Mouse (Mus musculus): Measurements from ENCODE around the gene Slc47a1. TPM values are rescaled to one million over a fixed set of nuclear protein-coding genes. Genes with fewer than 3 reads are reported as not detected.
"Not testable (repeated sequence)": the region's sequence is repeated elsewhere in the genome, so short reads cannot be mapped to it uniquely, and the experiment has no call there.

Slc47a1 gene
- polyA plus RNA-seq (2014; fragmentation: Nextera tagmentation; extraction: Ambion mirVana), result 0.09 and 0.11 TPM in 2 replicates

DNA sequence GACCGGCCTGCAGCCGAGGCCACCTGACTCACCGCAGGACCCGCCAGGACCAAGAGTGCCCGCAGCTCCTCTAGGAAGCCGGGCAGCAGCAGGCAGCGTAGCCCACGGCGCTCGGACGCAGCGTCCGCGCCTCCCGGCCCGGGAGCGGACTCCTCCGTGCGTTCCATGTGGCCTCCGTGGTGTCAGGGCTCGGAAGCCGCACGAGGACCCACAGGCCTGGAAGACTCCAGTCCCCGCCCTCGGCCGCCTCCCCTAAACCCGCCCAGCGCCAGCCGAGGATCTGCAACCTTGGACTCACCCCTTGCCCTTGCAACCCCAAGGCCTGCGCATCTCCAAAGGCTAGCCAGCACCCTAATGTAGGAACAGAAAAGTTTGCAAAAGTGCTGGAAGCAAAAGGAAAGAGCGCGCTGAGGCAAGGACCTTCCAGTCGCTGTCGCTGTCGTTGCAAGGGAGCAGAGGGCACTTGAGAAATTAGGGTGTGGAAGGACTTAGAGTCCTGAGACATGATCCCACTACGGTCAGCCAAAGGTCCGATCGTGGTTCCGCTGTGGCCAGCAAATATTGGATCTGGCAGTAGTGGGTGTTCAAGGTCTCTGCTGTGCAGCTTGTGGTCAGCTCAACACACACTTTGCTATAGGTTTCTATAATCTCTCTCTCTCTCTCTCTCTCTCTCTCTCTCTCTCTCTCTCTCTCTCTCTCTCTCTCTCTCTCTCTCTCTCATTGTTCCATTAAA is at the start of gene Slc47a1:
Gene Slc47a1 (minus strand): TSS at position 465 of the 733 bp plus-strand sequence.
- Histone ChIP-seq H3K9me3 (ENCODE audit: control insufficient read depth, low read length) (no peaks in the 10 kb centered on the region), H3K4me3 (ENCODE audit: low read depth, low read length) (peak within 1 kb of the TSS; percentile 17; the same call in 1 of the 2 replicates), H3K9ac (ENCODE audit: low read length) (peak within 1 kb of the TSS; percentile 10), H3K4me2 (ENCODE audit: low read depth, low read length, severe bottlenecking) (peak within 1 kb of the TSS; percentile 47), H3K27me3 (ENCODE audit: control insufficient read depth, insufficient read depth, low read length) (peaks cover 17% of the 10 kb centered on the region), H3K4me1 (replicated peaks; ENCODE audit: control insufficient read depth, insufficient read depth, low read length) (peaks cover 4% of the 10 kb centered on the region), H3K36me3 (ENCODE audit: control insufficient read depth, insufficient read depth, low read length) (no peaks in the 10 kb centered on the region), H3K27ac (ENCODE audit: low read depth, low read length) (no peak within 1 kb of the TSS)
- WGBS, result 18% methylated on average over 37 of the region's 39 CpGs
- no peak for ATAC-seq (replicated peaks; ENCODE audit: low FRiP score)
- peak; percentile 53 for DNase-seq (ENCODE audit: low spot score)

DNA sequence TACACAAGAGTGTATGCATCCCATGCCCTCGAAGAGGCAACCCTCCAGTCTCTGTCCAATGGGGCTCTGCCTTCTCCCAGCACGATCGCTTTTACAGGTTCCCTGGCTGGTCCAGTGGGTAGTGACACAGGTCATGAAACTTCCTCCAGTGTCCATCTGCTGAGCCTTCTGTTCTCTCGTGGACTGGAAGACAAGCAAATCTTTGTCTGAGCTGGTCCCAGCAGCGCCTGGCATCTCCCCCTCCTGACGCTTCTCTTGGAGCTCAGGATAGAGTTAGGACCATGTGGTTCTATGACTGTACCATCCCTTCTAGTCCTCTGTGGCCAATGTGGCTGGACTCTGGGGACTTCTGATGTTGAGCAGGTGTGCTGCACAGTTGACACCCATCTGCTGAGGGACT is 41.1 kb upstream of the Slc47a1 start:
- Histone ChIP-seq H3K4me1 (replicated peaks; ENCODE audit: control insufficient read depth, insufficient read depth, low read length) (no peaks in the 10 kb centered on the region), H3K27ac (ENCODE audit: low read depth, low read length) (no peak overlapping the region), H3K27me3 (ENCODE audit: control insufficient read depth, insufficient read depth, low read length) (no peaks in the 10 kb centered on the region), H3K36me3 (ENCODE audit: control insufficient read depth, insufficient read depth, low read length) (no peaks in the 10 kb centered on the region), H3K9me3 (ENCODE audit: control insufficient read depth, low read length) (no peaks in the 10 kb centered on the region), H3K4me2 (ENCODE audit: low read depth, low read length, severe bottlenecking) (no peak overlapping the region), H3K9ac (ENCODE audit: low read length) (no peak overlapping the region), H3K4me3 (ENCODE audit: low read depth, low read length) (no peak overlapping the region)
- no peak for DNase-seq (ENCODE audit: low spot score)
- WGBS, result 88% methylated on average over 6 of the region's 6 CpGs
- ATAC-seq (replicated peaks; ENCODE audit: low FRiP score), result no peak

DNA sequence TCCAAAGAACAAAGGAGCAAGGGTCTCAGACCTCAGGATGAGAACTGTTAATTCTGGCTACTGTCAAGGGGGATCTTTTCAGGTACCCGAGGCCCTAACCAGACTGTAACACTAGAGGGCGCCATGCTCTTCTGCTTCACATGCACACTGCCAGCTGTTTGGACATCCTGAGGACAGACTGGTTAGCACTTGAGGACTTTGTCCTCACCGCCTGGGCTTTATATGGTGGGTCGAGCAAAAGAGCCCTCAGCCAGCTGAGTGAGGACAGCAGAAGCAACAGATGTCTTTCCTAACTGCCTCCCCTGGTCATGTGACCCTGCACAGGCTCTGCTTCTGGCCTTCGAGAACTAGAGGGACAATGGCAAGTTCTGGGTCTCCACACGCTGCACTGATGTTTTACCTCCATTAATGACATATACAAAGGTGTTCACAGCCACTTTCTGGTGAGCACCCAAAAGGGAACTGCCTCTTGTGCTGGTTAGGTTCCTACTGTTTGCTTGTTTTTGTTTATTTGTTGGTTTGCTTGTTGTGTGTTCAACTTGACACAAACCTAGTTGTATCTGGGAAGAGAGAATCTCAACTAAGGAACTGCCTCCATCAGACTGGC is 39.9 kb upstream of the Slc47a1 start:
- Histone ChIP-seq H3K4me3 (ENCODE audit: low read depth, low read length) (no peak overlapping the region), H3K36me3 (ENCODE audit: control insufficient read depth, insufficient read depth, low read length) (no peaks in the 10 kb centered on the region), H3K9ac (ENCODE audit: low read length) (no peak overlapping the region), H3K9me3 (ENCODE audit: control insufficient read depth, low read length) (no peaks in the 10 kb centered on the region), H3K4me2 (ENCODE audit: low read depth, low read length, severe bottlenecking) (no peak overlapping the region), H3K27ac (ENCODE audit: low read depth, low read length) (no peak overlapping the region), H3K4me1 (replicated peaks; ENCODE audit: control insufficient read depth, insufficient read depth, low read length) (no peaks in the 10 kb centered on the region), H3K27me3 (ENCODE audit: control insufficient read depth, insufficient read depth, low read length) (no peaks in the 10 kb centered on the region)
- peak; percentile 90 for DNase-seq (ENCODE audit: low spot score)
- 27% methylated on average over 6 of the region's 6 CpGs for WGBS
- ATAC-seq (replicated peaks; ENCODE audit: low FRiP score), result peak; percentile 46; the same call in 1 of the 2 replicates

DNA sequence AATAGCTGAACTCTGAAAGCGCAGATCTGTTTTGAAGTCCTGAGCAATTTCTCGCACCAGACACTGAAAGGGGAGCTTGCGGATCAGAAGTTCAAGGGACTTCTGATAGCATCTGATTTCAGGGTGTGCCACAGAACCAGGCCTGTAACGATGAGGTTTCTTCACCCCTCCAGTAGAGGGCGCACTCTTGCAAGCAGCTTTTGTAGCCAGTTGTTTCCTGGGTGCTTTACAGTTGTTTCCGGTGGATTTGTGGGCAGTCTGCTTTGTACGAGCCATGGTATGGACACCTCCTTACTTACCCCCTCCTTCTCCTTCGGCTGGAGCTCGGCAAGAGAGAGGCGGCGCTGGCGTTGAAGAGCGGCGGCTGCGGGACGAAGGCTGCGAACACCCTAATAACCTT is 38.4 kb upstream of the Slc47a1 start:
- H3K4me2 ChIP-seq (ENCODE audit: low read depth, low read length, severe bottlenecking); H3K9ac ChIP-seq (ENCODE audit: low read length); H3K36me3 ChIP-seq (ENCODE audit: control insufficient read depth, insufficient read depth, low read length); ATAC-seq (replicated peaks; ENCODE audit: low FRiP score); H3K9me3 ChIP-seq (ENCODE audit: control insufficient read depth, low read length); H3K4me3 ChIP-seq (ENCODE audit: low read depth, low read length); H3K4me1 ChIP-seq (replicated peaks; ENCODE audit: control insufficient read depth, insufficient read depth, low read length); H3K27me3 ChIP-seq (ENCODE audit: control insufficient read depth, insufficient read depth, low read length); DNase-seq (ENCODE audit: low spot score); H3K27ac ChIP-seq (ENCODE audit: low read depth, low read length): not testable (repeated sequence)
- WGBS, result 87% methylated on average over 17 of the region's 17 CpGs

DNA sequence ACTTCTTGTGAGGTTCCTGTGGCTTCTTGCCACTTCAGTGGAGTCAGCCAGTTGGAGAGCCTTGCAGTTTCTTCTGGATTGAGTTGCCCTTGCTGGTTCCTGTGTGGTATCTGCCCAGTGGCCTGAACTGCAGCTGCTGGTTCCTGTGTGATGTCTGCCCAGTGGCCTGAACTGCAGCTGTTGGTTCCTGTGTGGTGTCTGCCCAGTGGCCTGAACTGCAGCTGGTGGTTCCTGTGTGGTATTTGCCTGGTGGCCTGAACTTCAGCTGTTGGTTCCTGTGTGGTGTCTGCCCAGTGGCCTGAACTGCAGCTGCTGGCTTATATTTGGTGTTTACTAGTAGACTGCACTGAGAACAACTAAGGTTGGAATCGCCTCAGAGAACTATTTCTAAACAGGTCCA is 37.3 kb upstream of the Slc47a1 start:
- Histone ChIP-seq H3K27me3 (ENCODE audit: control insufficient read depth, insufficient read depth, low read length) (no peaks in the 10 kb centered on the region), H3K4me3 (ENCODE audit: low read depth, low read length) (no peak overlapping the region), H3K4me2 (ENCODE audit: low read depth, low read length, severe bottlenecking) (no peak overlapping the region), H3K27ac (ENCODE audit: low read depth, low read length) (no peak overlapping the region), H3K9ac (ENCODE audit: low read length) (no peak overlapping the region), H3K4me1 (replicated peaks; ENCODE audit: control insufficient read depth, insufficient read depth, low read length) (no peaks in the 10 kb centered on the region), H3K36me3 (ENCODE audit: control insufficient read depth, insufficient read depth, low read length) (no peaks in the 10 kb centered on the region), H3K9me3 (ENCODE audit: control insufficient read depth, low read length) (no peaks in the 10 kb centered on the region)
- no peak for ATAC-seq (replicated peaks; ENCODE audit: low FRiP score)
- no peak for DNase-seq (ENCODE audit: low spot score)
- 67% methylated on average over 1 of the region's 1 CpGs for WGBS

DNA sequence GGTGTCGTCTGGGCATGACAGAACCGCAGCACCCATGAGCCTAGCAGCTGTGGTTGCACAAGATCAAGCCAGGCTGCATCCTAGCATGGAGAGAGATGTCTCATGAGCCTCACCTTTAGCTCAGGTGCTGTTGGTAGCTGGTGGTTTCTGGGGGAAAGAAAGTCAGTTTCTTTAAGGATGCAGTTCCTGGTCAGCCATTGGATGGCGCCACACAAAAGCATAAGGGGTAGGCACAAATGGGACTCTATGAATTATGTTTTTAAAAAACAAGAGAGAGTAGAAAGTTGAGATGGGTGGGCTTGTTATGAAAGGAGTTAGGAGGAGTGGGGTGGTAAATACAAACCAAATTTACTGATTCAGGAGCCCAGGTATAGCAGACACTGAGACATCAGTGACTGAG is 36.4 kb upstream of the Slc47a1 start:
- Histone ChIP-seq H3K9ac (ENCODE audit: low read length) (no peak overlapping the region), H3K27ac (ENCODE audit: low read depth, low read length) (no peak overlapping the region), H3K4me1 (replicated peaks; ENCODE audit: control insufficient read depth, insufficient read depth, low read length) (no peaks in the 10 kb centered on the region), H3K36me3 (ENCODE audit: control insufficient read depth, insufficient read depth, low read length) (no peaks in the 10 kb centered on the region), H3K27me3 (ENCODE audit: control insufficient read depth, insufficient read depth, low read length) (no peaks in the 10 kb centered on the region), H3K9me3 (ENCODE audit: control insufficient read depth, low read length) (no peaks in the 10 kb centered on the region), H3K4me2 (ENCODE audit: low read depth, low read length, severe bottlenecking) (no peak overlapping the region), H3K4me3 (ENCODE audit: low read depth, low read length) (no peak overlapping the region)
- WGBS, result 80% methylated on average over 3 of the region's 3 CpGs
- DNase-seq (ENCODE audit: low spot score) (no peak), ATAC-seq (replicated peaks; ENCODE audit: low FRiP score) (no peak)

DNA sequence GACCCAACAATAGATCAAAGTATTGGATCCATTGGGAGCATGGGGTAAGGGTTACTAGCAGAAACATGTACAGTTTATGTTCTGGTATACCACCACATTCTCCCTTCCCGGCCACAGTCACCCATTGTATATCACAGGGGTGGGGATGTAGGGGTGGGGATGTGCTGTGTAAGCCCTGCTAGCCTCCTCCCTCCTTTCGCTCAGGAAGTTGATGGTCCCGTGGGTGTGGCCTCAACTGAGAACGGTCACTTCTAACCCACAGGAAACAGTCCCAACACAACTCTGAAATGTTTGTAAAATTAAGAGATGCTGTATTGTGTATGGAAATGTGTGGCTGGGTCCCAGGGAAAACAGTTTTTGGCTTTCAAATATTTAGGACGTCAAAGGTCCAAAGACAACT is 35.3 kb upstream of the Slc47a1 start:
- Histone ChIP-seq H3K36me3 (ENCODE audit: control insufficient read depth, insufficient read depth, low read length) (no peaks in the 10 kb centered on the region), H3K4me1 (replicated peaks; ENCODE audit: control insufficient read depth, insufficient read depth, low read length) (no peaks in the 10 kb centered on the region), H3K27me3 (ENCODE audit: control insufficient read depth, insufficient read depth, low read length) (no peaks in the 10 kb centered on the region), H3K9me3 (ENCODE audit: control insufficient read depth, low read length) (no peaks in the 10 kb centered on the region), H3K4me3 (ENCODE audit: low read depth, low read length) (no peak overlapping the region), H3K4me2 (ENCODE audit: low read depth, low read length, severe bottlenecking) (no peak overlapping the region), H3K27ac (ENCODE audit: low read depth, low read length) (no peak overlapping the region), H3K9ac (ENCODE audit: low read length) (no peak overlapping the region)
- no peak for ATAC-seq (replicated peaks; ENCODE audit: low FRiP score)
- no peak for DNase-seq (ENCODE audit: low spot score)
- WGBS, result 86% methylated on average over 5 of the region's 5 CpGs

DNA sequence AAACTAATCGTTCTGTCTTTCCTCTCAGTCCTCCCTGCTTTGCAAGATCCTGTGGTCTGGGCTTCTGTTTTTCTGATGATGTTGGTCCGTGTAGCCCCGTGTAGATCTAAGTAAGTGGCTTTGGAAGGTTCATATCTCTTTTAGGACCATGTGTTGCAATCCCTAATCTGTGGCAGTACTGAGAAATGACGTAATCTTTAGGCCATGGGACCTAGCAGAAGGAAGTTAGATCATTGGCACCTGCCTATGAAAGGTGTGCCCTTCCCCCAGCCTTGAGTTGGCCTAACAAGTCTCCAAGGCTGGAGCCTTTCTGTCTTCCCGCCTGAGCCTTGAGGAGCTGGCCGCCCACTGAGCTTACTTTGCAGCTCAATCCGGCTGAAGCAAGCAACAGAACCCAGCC is 33.7 kb upstream of the Slc47a1 start:
- no peak for ATAC-seq (replicated peaks; ENCODE audit: low FRiP score)
- H3K4me2 ChIP-seq (ENCODE audit: low read depth, low read length, severe bottlenecking), result no peak overlapping the region
- H3K9ac ChIP-seq (ENCODE audit: low read length), result no peak overlapping the region
- 41% methylated on average over 7 of the region's 7 CpGs for WGBS
- H3K27me3 ChIP-seq (ENCODE audit: control insufficient read depth, insufficient read depth, low read length), result no peaks in the 10 kb centered on the region
- no peak overlapping the region for H3K27ac ChIP-seq (ENCODE audit: low read depth, low read length)
- no peak for DNase-seq (ENCODE audit: low spot score)
- no peak overlapping the region for H3K4me3 ChIP-seq (ENCODE audit: low read depth, low read length)
- H3K9me3 ChIP-seq (ENCODE audit: control insufficient read depth, low read length), result no peaks in the 10 kb centered on the region
- no peaks in the 10 kb centered on the region for H3K4me1 ChIP-seq (replicated peaks; ENCODE audit: control insufficient read depth, insufficient read depth, low read length)
- H3K36me3 ChIP-seq (ENCODE audit: control insufficient read depth, insufficient read depth, low read length), result no peaks in the 10 kb centered on the region

DNA sequence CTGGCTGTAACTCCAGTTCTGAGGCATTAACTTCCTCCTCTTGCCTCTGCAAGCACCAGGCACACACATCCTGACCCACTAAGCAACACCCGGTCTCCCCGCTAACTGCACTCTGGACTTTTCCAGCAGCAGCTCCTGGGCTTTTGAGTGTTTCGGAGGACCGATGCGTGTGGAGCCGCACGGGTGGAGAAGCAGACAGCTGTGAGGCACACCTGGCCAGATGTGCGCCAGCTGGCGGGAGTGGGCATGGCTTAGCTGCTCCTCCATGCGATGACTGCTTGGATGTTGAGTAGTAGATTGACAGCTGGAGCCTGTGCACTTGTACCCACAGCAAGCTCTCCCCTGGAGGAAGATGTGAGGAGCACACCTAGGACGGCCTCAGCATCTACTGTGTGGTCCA is 33.1 kb upstream of the Slc47a1 start:
- ATAC-seq (replicated peaks; ENCODE audit: low FRiP score) (no peak), DNase-seq (ENCODE audit: low spot score) (no peak)
- no peak overlapping the region for H3K27ac ChIP-seq (ENCODE audit: low read depth, low read length)
- no peak overlapping the region for H3K4me2 ChIP-seq (ENCODE audit: low read depth, low read length, severe bottlenecking)
- H3K4me1 ChIP-seq (replicated peaks; ENCODE audit: control insufficient read depth, insufficient read depth, low read length), result no peaks in the 10 kb centered on the region
- no peak overlapping the region for H3K9ac ChIP-seq (ENCODE audit: low read length)
- WGBS, result 84% methylated on average over 11 of the region's 11 CpGs
- no peak overlapping the region for H3K4me3 ChIP-seq (ENCODE audit: low read depth, low read length)
- H3K36me3 ChIP-seq (ENCODE audit: control insufficient read depth, insufficient read depth, low read length), result no peaks in the 10 kb centered on the region
- no peaks in the 10 kb centered on the region for H3K27me3 ChIP-seq (ENCODE audit: control insufficient read depth, insufficient read depth, low read length)
- H3K9me3 ChIP-seq (ENCODE audit: control insufficient read depth, low read length), result no peaks in the 10 kb centered on the region

Measured in forebrain, embryonic 11.5 days (tissue).